Mouse (Mus musculus): ENCODE results near the gene Slc22a13.

DNA sequence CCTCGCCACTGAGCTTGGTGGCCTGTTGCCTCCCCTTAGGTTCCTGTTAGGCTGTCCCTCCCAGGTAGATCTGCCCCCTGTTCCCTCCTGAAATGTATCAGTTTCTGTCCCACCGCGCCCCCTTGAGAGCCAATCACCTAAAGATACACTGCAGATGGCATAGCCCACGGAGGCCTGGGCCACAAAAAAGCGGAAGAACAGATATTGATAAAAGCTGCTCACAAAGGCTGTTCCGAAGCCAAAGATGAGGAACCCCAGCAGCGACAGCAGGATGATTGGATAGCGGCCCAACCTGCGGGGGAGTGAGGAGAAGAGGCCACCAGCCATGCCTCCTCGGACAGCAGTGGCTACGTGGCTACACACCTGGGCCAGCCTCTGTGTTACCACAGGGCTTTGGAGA, 29.6 kb downstream of the Slc22a13 start:
- no peak for TF ChIP-seq CTCF (IDR thresholded peaks at IDR 0.05; ENCODE audit: borderline replicate concordance, extremely low read depth, insufficient read depth, insufficient read length)
- TF ChIP-seq POLR2A (IDR thresholded peaks at IDR 0.05; ENCODE audit: borderline replicate concordance, extremely low read depth, insufficient read depth, insufficient read length, poor library complexity, severe bottlenecking), result no peak

All from brain, embryonic 14.5 days (tissue).